Mouse (Mus musculus) C2C12 (cell line): Measurements from ENCODE around the gene Wfdc12.

ENCODE experiments used
- CEBPB ChIP-seq: IDR thresholded peaks from one replicate; pipeline ENCODE4 v1.6.1; 2011; ENCODE audit warnings: low read depth, mild to moderate bottlenecking, control low read depth, moderate library complexity
- CTCF ChIP-seq: IDR thresholded peaks from one replicate; pipeline ENCODE4 v1.5.1; 2011; ENCODE audit not compliant: control insufficient read depth, insufficient read depth, insufficient read length
- FOSL1 ChIP-seq: IDR thresholded peaks from one replicate; pipeline ENCODE4 v1.8.0; 2011; ENCODE audit warnings: mild to moderate bottlenecking, low read length; ENCODE audit not compliant: poor library complexity, insufficient read depth, severe bottlenecking
- MAX ChIP-seq: IDR thresholded peaks from one replicate; pipeline ENCODE4 v1.6.1; 2011; ENCODE audit warnings: mild to moderate bottlenecking, control low read depth
- MYOD1 ChIP-seq: IDR thresholded peaks from one replicate; pipeline ENCODE4 v1.6.1; 2011; ENCODE audit warnings: low read depth; ENCODE audit not compliant: control insufficient read depth, insufficient read length
- MYOG ChIP-seq: IDR thresholded peaks from one replicate; pipeline ENCODE4 v1.6.1; 2011; ENCODE audit not compliant: control insufficient read depth, insufficient read length; ENCODE audit errors: extremely low read depth
- USF1 ChIP-seq: IDR thresholded peaks from one replicate; pipeline ENCODE4 v1.6.1; 2011; ENCODE audit warnings: low read depth, mild to moderate bottlenecking, control low read depth, moderate library complexity

DNA sequence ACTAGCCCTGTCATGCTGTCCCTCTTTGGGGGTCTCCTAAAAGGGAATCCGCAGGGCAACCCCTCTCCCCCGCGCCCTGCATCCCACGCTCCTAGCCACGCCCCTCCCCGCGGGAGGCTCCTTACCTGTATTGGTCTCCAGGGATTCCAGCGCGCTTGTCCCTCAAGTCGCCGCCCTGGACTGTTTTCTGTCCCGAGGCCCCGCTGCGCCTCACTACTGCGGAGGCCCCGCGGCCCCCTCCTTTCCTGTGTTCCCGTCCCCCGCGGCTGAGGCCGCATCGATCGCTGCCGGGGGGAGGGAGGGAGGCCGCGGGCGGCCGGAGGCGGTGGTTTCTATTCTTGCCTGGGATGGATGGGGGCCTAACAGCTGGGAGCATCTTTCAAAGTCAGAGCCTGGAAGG lies 19.5 kb downstream of the Wfdc12 start, which contains the start of gene Kcns1:
- TF ChIP-seq CTCF (no peak), USF1 (no peak), CEBPB (no peak), MYOD1 (no peak), MAX (no peak), MYOG (no peak), FOSL1 (no peak)
